15 mouse cellular contexts compared by ENCODE assay signal in the genomic region with DNA sequence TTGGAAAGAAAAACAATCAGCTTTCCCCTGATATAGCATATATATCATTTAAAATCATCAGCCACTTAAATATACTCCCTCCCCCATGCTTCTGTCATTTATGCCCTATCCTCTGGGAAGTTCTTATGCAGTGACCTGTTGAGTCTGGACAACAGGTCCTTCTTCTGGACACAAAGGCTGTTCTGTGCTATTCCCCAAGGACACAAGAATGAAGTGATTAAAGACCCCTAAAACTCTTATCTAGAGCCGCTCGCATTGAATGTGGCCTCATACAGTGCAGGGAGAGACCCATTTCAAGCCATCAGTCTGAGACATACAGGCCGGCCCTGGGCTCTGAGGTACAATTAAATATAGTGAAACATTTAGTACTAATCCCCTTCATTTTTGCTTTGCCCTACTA. TPM values are rescaled to one million over a fixed set of nuclear protein-coding genes. Genes with fewer than 3 reads are reported as not detected.
DNase-seq lines count a peak whose midpoint lies in the region; ATAC-seq and TF ChIP-seq lines count a peak whose summit lies in the region.
"Had no signal": no experiment of that assay in that cellular context is flagged by ENCODE, and none has a peak within 500 bp of the region (broad histone marks: within the 10 kb centered on the region; RNA-seq: fewer than 3 reads in every experiment).

No protein-coding gene starts in this region.

- no peak overlapping the region for H3K9ac ChIP-seq in kidney, embryonic 15.5 days
- H3K9ac ChIP-seq in embryonic facial prominence, embryonic 11.5 days (replicated peaks; ENCODE audit: low read length), result 0 out of 2 replicates have a peak overlapping the region, but pooled peaks have one; percentile 2
- H3K9ac ChIP-seq in intestine, embryonic 16.5 days (ENCODE audit: low read depth, low read length), result no peak overlapping the region
- H3K9ac ChIP-seq: liver, postnatal 0 days; stomach, embryonic 15.5 days had no signal

- H3K4me3 ChIP-seq in kidney, embryonic 15.5 days (replicated peaks), result peak overlapping the region; percentile 17
- H3K4me3 ChIP-seq in embryonic facial prominence, embryonic 11.5 days (ENCODE audit: low read depth, low read length), result 0 out of 2 replicates have a peak overlapping the region, but pooled peaks have one; percentile 2
- H3K4me3 ChIP-seq in intestine, embryonic 16.5 days (ENCODE audit: low read length), result peak overlapping the region; percentile 24
- peak overlapping the region; percentile 57 for H3K4me3 ChIP-seq in myocyte
- H3K4me3 ChIP-seq: stomach, embryonic 15.5 days had no signal

- H3K4me2 ChIP-seq in kidney, embryonic 15.5 days, result peak overlapping the region; percentile 3; the same call in 1 of the 2 replicates
- peak overlapping the region; percentile 17; the same call in 1 of the 2 replicates for H3K4me2 ChIP-seq in embryonic facial prominence, embryonic 11.5 days (ENCODE audit: low read depth, low read length)
- no peak overlapping the region for H3K4me2 ChIP-seq in intestine, embryonic 16.5 days (ENCODE audit: low read depth, low read length)
- H3K4me2 ChIP-seq in myocyte (ENCODE audit: low read depth), result peak overlapping the region; percentile 98

- no peak for DNase-seq in kidney, adult 11 months
- peak; percentile 16 for DNase-seq in embryonic facial prominence, embryonic 11.5 days (ENCODE audit: low spot score)
- no peak for DNase-seq in adrenal gland, adult 8-10 months
- no peak for DNase-seq in Muller cell, postnatal 12 days (ENCODE audit: inconsistent ontology term)
- DNase-seq: adrenal gland, postnatal 36 days; cerebellum, postnatal 36 days; liver, postnatal 0 days had no signal

- H3K4me1 ChIP-seq in kidney, embryonic 15.5 days, result peaks cover 28% of the 10 kb centered on the region
- 0 out of 2 replicates have a peak, but pooled peaks cover 2% of the 10 kb centered on the region for H3K4me1 ChIP-seq in embryonic facial prominence, embryonic 11.5 days (ENCODE audit: control insufficient read depth, insufficient read depth, low read length)
- peaks cover 15% of the 10 kb centered on the region; the same call in 1 of the 2 replicates for H3K4me1 ChIP-seq in intestine, embryonic 16.5 days (ENCODE audit: control insufficient read depth, insufficient read depth, low read length)

- H3K79me2 ChIP-seq in myocyte (ENCODE audit: control insufficient read depth, insufficient read depth), result peaks cover 10% of the 10 kb centered on the region

- no peak overlapping the region for H3K27ac ChIP-seq in kidney, embryonic 15.5 days
- no peak overlapping the region for H3K27ac ChIP-seq in embryonic facial prominence, embryonic 11.5 days (replicated peaks; ENCODE audit: low read depth, low read length)
- no peak overlapping the region for H3K27ac ChIP-seq in intestine, embryonic 16.5 days (ENCODE audit: low read length)
- H3K27ac ChIP-seq: stomach, embryonic 15.5 days had no signal

- no peaks in the 10 kb centered on the region for H3K9me3 ChIP-seq in kidney, embryonic 15.5 days (replicated peaks)
- H3K9me3 ChIP-seq in embryonic facial prominence, embryonic 11.5 days (replicated peaks; ENCODE audit: control insufficient read depth, low read length), result no peaks in the 10 kb centered on the region
- no peaks in the 10 kb centered on the region for H3K9me3 ChIP-seq in intestine, embryonic 16.5 days (ENCODE audit: control insufficient read depth, low read length)
- H3K9me3 ChIP-seq: stomach, embryonic 15.5 days had no signal

- WGBS in kidney, embryonic 15.5 days, result 52% methylated on average over 3 of the region's 3 CpGs
- WGBS in embryonic facial prominence, embryonic 11.5 days, result 33% methylated on average over 3 of the region's 3 CpGs
- 70% methylated on average over 3 of the region's 3 CpGs for WGBS in intestine, embryonic 16.5 days

- no peak for ATAC-seq in kidney, embryonic 15.5 days (replicated peaks; ENCODE audit: low FRiP score)
- no peak for ATAC-seq in embryonic facial prominence, embryonic 11.5 days (replicated peaks; ENCODE audit: insufficient number of reproducible peaks, low FRiP score, low TSS enrichment, low read depth)
- no peak for ATAC-seq in intestine, embryonic 16.5 days
- ATAC-seq: forebrain, embryonic 16.5 days; inflammation-experienced regulatory T-cells, adult 6 months; liver, postnatal 0 days had no signal

- H3K36me3 ChIP-seq in kidney, embryonic 15.5 days, result no peaks in the 10 kb centered on the region
- H3K36me3 ChIP-seq in embryonic facial prominence, embryonic 11.5 days (replicated peaks; ENCODE audit: control insufficient read depth, insufficient read depth, low read depth, low read length), result no peaks in the 10 kb centered on the region
- no peaks in the 10 kb centered on the region for H3K36me3 ChIP-seq in intestine, embryonic 16.5 days (ENCODE audit: control insufficient read depth, insufficient read depth, low read length)
- H3K36me3 ChIP-seq in myocyte (ENCODE audit: control insufficient read depth, insufficient read depth), result no peaks in the 10 kb centered on the region
- H3K36me3 ChIP-seq: stomach, embryonic 15.5 days had no signal

- TF ChIP-seq POLR2A in myocyte (IDR thresholded peaks at IDR 0.05; ENCODE audit: insufficient read length, low read depth), result no peak

- peaks cover 59% of the 10 kb centered on the region for H3K27me3 ChIP-seq in kidney, embryonic 15.5 days
- no peaks in the 10 kb centered on the region for H3K27me3 ChIP-seq in embryonic facial prominence, embryonic 11.5 days (ENCODE audit: control insufficient read depth, insufficient read depth, low read length)
- peaks cover 17% of the 10 kb centered on the region; the same call in 1 of the 2 replicates for H3K27me3 ChIP-seq in intestine, embryonic 16.5 days (replicated peaks; ENCODE audit: control insufficient read depth, insufficient read depth, low read length)
- H3K27me3 ChIP-seq in myocyte (ENCODE audit: control insufficient read depth, insufficient read depth, insufficient read length), result no peaks in the 10 kb centered on the region

- H3ac ChIP-seq in myocyte (ENCODE audit: control insufficient read depth, insufficient read length), result no peak overlapping the region

TF ChIP-seq in myocyte, 11 proteins besides CTCF, POLR2A, EP300 and RAD21:
- TF ChIP-seq CEBPB (IDR thresholded peaks at IDR 0.05; ENCODE audit: insufficient read depth, poor library complexity, severe bottlenecking) (no peak), MYOG (IDR thresholded peaks at IDR 0.05; ENCODE audit: control insufficient read depth in 1 of 3, insufficient read depth in 1 of 3, insufficient read length in 2 of 3, low read depth in 2 of 3) (no peak), TCF12 (IDR thresholded peaks at IDR 0.05; ENCODE audit: insufficient read depth, poor library complexity, severe bottlenecking) (no peak), POLR2AphosphoS2 (IDR thresholded peaks at IDR 0.05; ENCODE audit: insufficient read length, low read depth) (no peak), REST (IDR thresholded peaks at IDR 0.05; ENCODE audit: insufficient read depth, insufficient read length) (no peak)

RNA-seq across cellular contexts. Expression of a gene that starts 1.3 kb away (rescaled TPM):
- 0.22 and 0.91 TPM in 2 replicates for polyA plus RNA-seq in kidney, embryonic 15.5 days (2015; fragmentation: Nextera tagmentation; extraction: Ambion mirVana)
- 1.1 and 1.6 TPM in 2 replicates for polyA plus RNA-seq in embryonic facial prominence, embryonic 11.5 days (2014; fragmentation: Nextera tagmentation; extraction: Ambion mirVana)
- 0.15 and 0.18 TPM in 2 replicates for polyA plus RNA-seq in intestine, embryonic 16.5 days (2015; fragmentation: Nextera tagmentation; extraction: Ambion mirVana)
- polyA plus RNA-seq in myocyte (2012; fragmentation: generic; extraction: Trizol), result 0.66 TPM
- not detected for total RNA-seq in adrenal gland, adult 8-10 months (2022)
- total RNA-seq: adrenal gland, postnatal 36 days; layer of hippocampus, postnatal 14 days; monocyte, adult 5-6 weeks had no signal
- polyA plus RNA-seq: inflammation-experienced regulatory T-cells, adult 6 months had no signal

RNA-seq across cellular contexts. Expression of a gene that starts 2.6 kb away (rescaled TPM):
- polyA plus RNA-seq in kidney, embryonic 15.5 days (2015; fragmentation: Nextera tagmentation; extraction: Ambion mirVana), result 1.6 and 2.2 TPM in 2 replicates
- 3.0 and 3.5 TPM in 2 replicates for polyA plus RNA-seq in embryonic facial prominence, embryonic 11.5 days (2014; fragmentation: Nextera tagmentation; extraction: Ambion mirVana)
- 0.94 and 0.97 TPM in 2 replicates for polyA plus RNA-seq in intestine, embryonic 16.5 days (2015; fragmentation: Nextera tagmentation; extraction: Ambion mirVana)
- polyA plus RNA-seq in myocyte (2012; fragmentation: generic; extraction: Trizol), result 1.8 TPM
- total RNA-seq in adrenal gland, adult 8-10 months (2022), result under 1 TPM; 0.24 to 0.32 (median 0.25) TPM
- total RNA-seq: monocyte, adult 5-6 weeks had no signal
- polyA plus RNA-seq: inflammation-experienced regulatory T-cells, adult 6 months had no signal

Comparison
In these comparisons a context has a peak if more than half of its experiments do, and no peak if none do; other contexts are left out.
1. H3K4me3 ChIP-seq: peak in every context shown above with its lines; median percentile 57 in myocyte; 24 in intestine, embryonic 16.5 days; 17 in kidney, embryonic 15.5 days; 2 in embryonic facial prominence, embryonic 11.5 days.